Mouse (Mus musculus) urinary bladder, postnatal 10 days (tissue): ENCODE results near the gene Jag1.

Experiments
- DNase-seq: peaks from one replicate; pipeline ENCODE4 v3.0.0; 2022; ENCODE audit warnings: low spot score

The Jag1 gene

GRCm38 (mm10) chr2:137116025-137116674 is at the start of gene Jag1:
Gene Jag1 (minus strand): TSS chr2:137116644.
- no peak for DNase-seq

GRCm38 (mm10) chr2:137156018-137156417 is 39.6 kb upstream of the Jag1 start:
- DNase-seq = no peak

GRCm38 (mm10) chr2:137153825-137154224 is 37.4 kb upstream of the Jag1 start:
- DNase-seq = no peak

GRCm38 (mm10) chr2:137153172-137153667 is 36.8 kb upstream of the Jag1 start:
- no peak for DNase-seq

GRCm38 (mm10) chr2:137150953-137151352 is 34.5 kb upstream of the Jag1 start:
- DNase-seq = no peak

GRCm38 (mm10) chr2:137146938-137147666 is 30.7 kb upstream of the Jag1 start:
- no peak for DNase-seq

- no peak for DNase-seq
These were observed 21.6 kb upstream of the Jag1 start for GRCm38 (mm10) chr2:137138063-137138462.

- DNase-seq = no peak
These were observed 17.6 kb upstream of the Jag1 start for GRCm38 (mm10) chr2:137134035-137134434.

GRCm38 (mm10) chr2:137124861-137125260 is 8.4 kb upstream of the Jag1 start:
- no peak for DNase-seq

- peak; percentile 58 for DNase-seq
These were observed 862 bp upstream of the Jag1 start for GRCm38 (mm10) chr2:137117321-137117690.

GRCm38 (mm10) chr2:137116675-137117320 is 354 bp upstream of the Jag1 start:
- peak; percentile 79 for DNase-seq

- DNase-seq = no peak
These were observed 1.0 kb downstream of the Jag1 start for GRCm38 (mm10) chr2:137115241-137116024.

- DNase-seq = peak; percentile 53
These were observed 2.0 kb downstream of the Jag1 start for GRCm38 (mm10) chr2:137114248-137115096.

GRCm38 (mm10) chr2:137113288-137114061 is 3.0 kb downstream of the Jag1 start:
- DNase-seq = no peak

- no peak for DNase-seq
These were observed 6.1 kb downstream of the Jag1 start for GRCm38 (mm10) chr2:137110214-137110898.

- DNase-seq = no peak
These were observed 6.9 kb downstream of the Jag1 start for GRCm38 (mm10) chr2:137109321-137110213.

GRCm38 (mm10) chr2:137107946-137108345 is 8.5 kb downstream of the Jag1 start:
- DNase-seq = no peak

- no peak for DNase-seq
These were observed 9.2 kb downstream of the Jag1 start for GRCm38 (mm10) chr2:137107203-137107602.

GRCm38 (mm10) chr2:137101074-137101473 is 15.4 kb downstream of the Jag1 start:
- DNase-seq = no peak
